Mouse (Mus musculus): ENCODE data around the gene Rasgrp2. TPM values are rescaled to one million over a fixed set of nuclear protein-coding genes. Genes with fewer than 3 reads are reported as not detected.

Gene Rasgrp2
- polyA plus RNA-seq, 1 experiment from 2014 or later = 45.0 TPM

DNA sequence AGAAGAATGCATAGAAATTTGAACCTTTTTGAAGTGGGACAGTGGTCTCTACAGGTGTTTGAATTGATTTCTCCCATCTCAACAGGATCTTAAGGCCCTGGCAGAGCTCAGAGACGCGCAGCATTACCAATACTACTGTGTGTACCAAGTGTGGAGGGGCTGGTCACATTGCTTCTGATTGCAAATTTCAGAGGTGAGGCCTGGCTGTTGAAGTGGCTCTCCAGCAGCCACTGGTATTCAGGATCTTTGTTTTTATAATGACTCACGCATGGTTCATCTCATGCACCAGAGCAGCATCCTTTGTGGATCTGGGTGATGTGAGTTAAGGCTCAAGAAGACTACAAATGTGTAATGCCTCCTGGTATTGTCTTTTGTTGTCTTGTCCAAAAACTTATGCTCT, 26.7 kb upstream of the Rasgrp2 start:
- no peak overlapping the region for H3K27ac ChIP-seq (replicated peaks)
- WGBS = 92% methylated on average over 3 of the region's 3 CpGs
- no peak overlapping the region for H3K9ac ChIP-seq

DNA sequence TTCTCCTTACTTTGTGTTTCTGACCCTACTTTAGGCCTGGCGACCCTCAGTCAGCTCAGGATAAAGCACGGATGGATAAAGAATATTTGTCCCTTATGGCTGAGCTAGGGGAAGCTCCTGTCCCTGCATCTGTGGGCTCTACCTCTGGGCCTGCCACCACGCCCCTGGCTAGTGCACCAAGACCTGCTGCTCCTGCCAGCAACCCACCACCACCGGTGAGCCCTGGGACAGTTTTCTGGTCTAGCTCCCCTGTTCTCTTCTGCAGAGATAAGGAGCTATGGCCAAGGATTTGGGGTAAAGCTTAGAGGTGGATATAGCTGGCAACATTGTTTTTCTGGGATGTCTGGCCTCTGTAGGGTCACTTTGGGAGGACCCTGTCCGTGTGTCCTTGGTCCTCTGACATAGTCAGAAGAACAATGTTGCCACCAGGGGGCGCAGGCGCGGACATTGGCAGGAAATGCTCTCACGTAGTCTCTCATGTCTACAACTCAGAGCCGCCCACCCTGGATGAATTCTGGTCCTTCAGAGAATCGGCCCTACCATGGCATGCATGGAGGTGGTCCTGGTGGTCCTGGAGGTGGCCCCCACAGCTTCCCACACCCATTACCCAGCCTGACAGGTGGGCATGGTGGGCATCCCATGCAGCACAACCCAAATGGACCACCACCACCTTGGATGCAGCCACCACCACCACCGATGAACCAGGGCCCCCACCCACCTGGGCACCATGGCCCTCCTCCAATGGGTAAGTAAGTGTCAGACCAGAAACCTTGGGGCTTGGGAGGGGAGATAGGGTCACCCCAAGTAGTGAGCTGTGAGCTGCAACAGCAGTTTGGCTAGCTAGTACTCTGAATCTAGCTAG, 25.4 kb upstream of the Rasgrp2 start:
- no peak for ATAC-seq (ENCODE audit: insufficient number of reproducible peaks, low FRiP score, low TSS enrichment, low read depth)
- H3K9ac ChIP-seq = no peak overlapping the region
- H3K27me3 ChIP-seq = no peaks in the 10 kb centered on the region
- no peaks in the 10 kb centered on the region for H3K9me3 ChIP-seq (replicated peaks)
- H3K4me1 ChIP-seq = no peaks in the 10 kb centered on the region
- no peak overlapping the region for H3K4me2 ChIP-seq (replicated peaks)
- H3K4me3 ChIP-seq (replicated peaks) = no peak overlapping the region
- no peak overlapping the region for H3K27ac ChIP-seq (replicated peaks)
- 68% methylated on average over 12 of the region's 12 CpGs for WGBS
- H3K36me3 ChIP-seq = peaks cover 94% of the 10 kb centered on the region

More for the DNA sequence above, 26.7 kb upstream of the Rasgrp2 start:
- peaks cover 93% of the 10 kb centered on the region for H3K36me3 ChIP-seq
- no peaks in the 10 kb centered on the region for H3K9me3 ChIP-seq (replicated peaks)
- H3K27me3 ChIP-seq = no peaks in the 10 kb centered on the region
- H3K4me2 ChIP-seq (replicated peaks) = no peak overlapping the region
- 0 out of 2 replicates have a peak, but pooled peaks cover under 1% of the 10 kb centered on the region for H3K4me1 ChIP-seq
- no peak overlapping the region for H3K4me3 ChIP-seq (replicated peaks)
- no peak for ATAC-seq (ENCODE audit: insufficient number of reproducible peaks, low FRiP score, low TSS enrichment, low read depth)

DNA sequence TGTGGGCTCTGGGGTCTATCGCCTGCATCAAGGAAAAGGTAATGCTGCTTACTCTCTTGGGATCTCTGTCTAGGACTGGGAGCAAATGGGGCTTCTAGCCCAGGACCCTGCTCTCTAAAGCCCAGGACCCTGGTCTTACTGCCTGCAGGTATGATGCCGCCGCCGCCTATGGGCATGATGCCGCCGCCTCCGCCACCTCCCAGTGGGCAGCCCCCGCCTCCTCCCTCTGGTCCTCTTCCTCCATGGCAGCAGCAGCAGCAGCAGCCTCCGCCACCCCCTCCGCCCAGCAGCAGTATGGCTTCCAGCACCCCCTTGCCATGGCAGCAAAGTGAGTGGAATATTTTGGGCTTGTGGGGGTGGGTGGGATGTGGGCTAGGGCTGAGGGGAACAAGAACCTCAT, 24.6 kb upstream of the Rasgrp2 start:
- no peak overlapping the region for H3K27ac ChIP-seq (replicated peaks)
- no peak overlapping the region for H3K4me3 ChIP-seq (replicated peaks)
- H3K36me3 ChIP-seq = peaks cover 94% of the 10 kb centered on the region
- H3K27me3 ChIP-seq = no peaks in the 10 kb centered on the region
- H3K4me2 ChIP-seq (replicated peaks) = no peak overlapping the region
- ATAC-seq (ENCODE audit: insufficient number of reproducible peaks, low FRiP score, low TSS enrichment, low read depth) = no peak
- H3K9me3 ChIP-seq (replicated peaks) = no peaks in the 10 kb centered on the region
- no peaks in the 10 kb centered on the region for H3K4me1 ChIP-seq
- 96% methylated on average over 10 of the region's 10 CpGs for WGBS
- H3K9ac ChIP-seq = no peak overlapping the region

DNA sequence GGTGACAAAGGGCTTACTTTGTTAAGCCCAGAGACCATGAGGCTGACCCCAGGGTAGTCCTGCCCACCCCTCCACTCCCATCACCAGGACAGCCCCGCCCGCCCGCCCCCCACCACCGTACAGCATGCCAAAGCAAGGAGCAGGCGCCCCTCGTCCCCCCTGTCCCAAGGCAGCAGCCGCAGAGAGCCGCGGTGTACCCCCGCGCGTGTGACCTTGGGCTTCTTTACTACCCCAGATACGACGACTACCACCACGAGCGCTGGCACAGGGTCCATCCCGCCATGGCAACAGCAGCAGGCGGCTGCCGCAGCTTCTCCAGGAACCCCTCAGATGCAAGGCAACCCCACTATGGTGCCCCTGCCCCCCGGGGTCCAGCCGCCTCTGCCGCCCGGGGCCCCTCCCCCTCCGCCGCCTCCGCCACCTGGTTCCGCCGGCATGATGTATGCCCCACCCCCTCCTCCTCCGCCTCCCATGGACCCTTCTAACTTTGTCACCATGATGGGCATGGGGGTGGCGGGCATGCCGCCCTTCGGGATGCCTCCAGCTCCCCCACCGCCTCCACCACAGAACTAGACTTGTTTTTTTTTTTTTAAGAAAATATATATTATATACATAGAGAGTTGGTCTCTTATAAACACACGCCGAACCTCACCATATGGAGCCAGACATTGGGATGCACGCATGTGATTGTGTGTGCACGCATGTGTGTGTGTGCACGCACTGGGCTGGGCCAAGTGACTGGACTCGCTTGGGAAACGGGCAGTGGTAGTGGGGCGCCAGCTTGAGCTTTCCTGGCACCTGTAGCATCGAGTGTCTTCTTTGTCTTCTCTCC, 23.5 kb upstream of the Rasgrp2 start:
- no peak for ATAC-seq (ENCODE audit: insufficient number of reproducible peaks, low FRiP score, low TSS enrichment, low read depth)
- no peaks in the 10 kb centered on the region for H3K9me3 ChIP-seq (replicated peaks)
- no peak overlapping the region for H3K4me3 ChIP-seq (replicated peaks)
- H3K4me1 ChIP-seq = no peaks in the 10 kb centered on the region
- H3K36me3 ChIP-seq = peaks cover 86% of the 10 kb centered on the region
- no peak overlapping the region for H3K4me2 ChIP-seq (replicated peaks)
- no peak overlapping the region for H3K9ac ChIP-seq
- WGBS = 91% methylated on average over 36 of the region's 42 CpGs
- no peak overlapping the region for H3K27ac ChIP-seq (replicated peaks)
- H3K27me3 ChIP-seq = no peaks in the 10 kb centered on the region

DNA sequence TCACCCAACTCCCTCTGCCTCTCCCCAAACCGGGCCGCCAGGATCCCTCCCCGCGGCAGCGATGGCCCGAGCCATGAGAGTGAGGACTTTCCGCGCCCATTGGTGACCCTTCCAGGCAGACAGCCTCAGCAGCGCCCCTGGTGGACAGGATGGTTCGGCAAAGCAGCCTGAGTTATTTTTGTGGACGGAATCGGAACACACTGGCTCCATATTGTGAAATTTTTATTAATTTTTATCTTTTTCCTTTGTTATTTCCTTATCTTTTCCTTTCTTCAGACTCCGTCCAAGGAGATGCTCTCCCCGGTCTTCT, 22.9 kb upstream of the Rasgrp2 start:
- no peaks in the 10 kb centered on the region for H3K4me1 ChIP-seq
- H3K27me3 ChIP-seq = no peaks in the 10 kb centered on the region
- H3K9me3 ChIP-seq (replicated peaks) = no peaks in the 10 kb centered on the region
- no peak overlapping the region for H3K27ac ChIP-seq (replicated peaks)
- H3K36me3 ChIP-seq = peaks cover 81% of the 10 kb centered on the region
- WGBS = 76% methylated on average over 14 of the region's 14 CpGs
- no peak overlapping the region for H3K9ac ChIP-seq
- no peak overlapping the region for H3K4me3 ChIP-seq (replicated peaks)
- no peak for ATAC-seq (ENCODE audit: insufficient number of reproducible peaks, low FRiP score, low TSS enrichment, low read depth)
- H3K4me2 ChIP-seq (replicated peaks) = no peak overlapping the region

DNA sequence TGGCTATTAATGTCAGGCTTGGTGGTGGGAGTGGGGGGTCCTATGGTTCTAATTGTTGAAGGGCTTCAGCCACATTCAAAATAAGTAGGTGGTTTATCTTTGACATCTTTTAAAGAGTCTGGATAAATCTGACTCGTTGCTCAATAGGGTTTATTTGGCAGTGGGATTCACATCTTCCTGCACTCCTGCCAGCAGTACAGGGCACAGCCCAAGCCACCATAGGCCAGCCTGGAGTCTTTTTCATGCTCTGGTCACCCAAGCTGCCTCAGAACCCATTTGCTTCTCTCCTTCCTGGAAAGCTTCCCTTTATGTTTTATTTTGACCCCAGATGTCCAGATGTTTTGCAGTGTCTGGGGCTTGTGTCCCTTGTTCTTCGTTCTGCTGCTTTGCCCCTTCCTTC, 22.5 kb upstream of the Rasgrp2 start:
- Histone ChIP-seq H3K9me3 (replicated peaks) (no peaks in the 10 kb centered on the region), H3K27me3 (no peaks in the 10 kb centered on the region), H3K4me1 (no peaks in the 10 kb centered on the region), H3K27ac (replicated peaks) (no peak overlapping the region), H3K4me3 (replicated peaks) (no peak overlapping the region), H3K9ac (no peak overlapping the region), H3K4me2 (replicated peaks) (no peak overlapping the region), H3K36me3 (peaks cover 76% of the 10 kb centered on the region)
- no peak for ATAC-seq (ENCODE audit: insufficient number of reproducible peaks, low FRiP score, low TSS enrichment, low read depth)
- 78% methylated on average over 2 of the region's 2 CpGs for WGBS

DNA sequence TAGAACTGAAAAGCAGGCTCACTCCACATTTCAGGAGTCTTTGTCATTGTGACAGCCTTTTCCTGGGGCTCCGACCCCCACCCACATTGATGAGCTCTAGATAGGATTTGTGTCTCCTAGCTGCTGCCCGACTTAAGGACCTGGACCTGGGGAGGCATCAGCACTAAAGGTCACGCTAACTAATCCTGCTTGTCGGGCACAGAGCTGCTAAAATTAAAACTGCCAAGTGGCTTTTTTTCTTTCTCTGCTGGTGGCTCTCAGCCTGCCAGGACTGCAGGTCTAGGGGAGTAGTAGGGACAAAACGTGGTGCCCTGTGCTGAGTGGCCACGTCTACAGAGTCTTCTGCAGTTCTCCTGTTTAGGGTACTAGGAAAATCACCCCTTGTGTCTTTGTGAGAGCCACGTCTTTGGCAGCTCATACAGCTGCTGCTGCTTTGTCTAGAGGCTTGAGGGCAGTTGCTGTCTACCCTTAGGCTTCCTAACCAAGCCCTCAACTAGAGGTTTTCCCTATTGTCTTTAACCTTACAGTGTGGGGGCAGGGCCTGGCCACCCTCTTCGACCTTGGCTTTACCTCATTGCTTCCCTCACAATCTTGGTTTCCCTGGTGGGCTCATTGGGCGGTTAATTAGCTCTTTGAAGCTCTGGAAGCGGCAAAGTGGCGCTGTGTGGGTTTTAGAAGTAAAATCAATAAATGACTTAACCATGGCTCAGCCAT, 21.7 kb upstream of the Rasgrp2 start:
- no peaks in the 10 kb centered on the region for H3K9me3 ChIP-seq (replicated peaks)
- peaks cover 68% of the 10 kb centered on the region for H3K36me3 ChIP-seq
- no peak overlapping the region for H3K9ac ChIP-seq
- WGBS = 82% methylated on average over 11 of the region's 11 CpGs
- H3K4me3 ChIP-seq (replicated peaks) = no peak overlapping the region
- H3K4me2 ChIP-seq (replicated peaks) = no peak overlapping the region
- no peak overlapping the region for H3K27ac ChIP-seq (replicated peaks)
- no peaks in the 10 kb centered on the region for H3K4me1 ChIP-seq
- no peak for ATAC-seq (ENCODE audit: insufficient number of reproducible peaks, low FRiP score, low TSS enrichment, low read depth)
- no peaks in the 10 kb centered on the region for H3K27me3 ChIP-seq

DNA sequence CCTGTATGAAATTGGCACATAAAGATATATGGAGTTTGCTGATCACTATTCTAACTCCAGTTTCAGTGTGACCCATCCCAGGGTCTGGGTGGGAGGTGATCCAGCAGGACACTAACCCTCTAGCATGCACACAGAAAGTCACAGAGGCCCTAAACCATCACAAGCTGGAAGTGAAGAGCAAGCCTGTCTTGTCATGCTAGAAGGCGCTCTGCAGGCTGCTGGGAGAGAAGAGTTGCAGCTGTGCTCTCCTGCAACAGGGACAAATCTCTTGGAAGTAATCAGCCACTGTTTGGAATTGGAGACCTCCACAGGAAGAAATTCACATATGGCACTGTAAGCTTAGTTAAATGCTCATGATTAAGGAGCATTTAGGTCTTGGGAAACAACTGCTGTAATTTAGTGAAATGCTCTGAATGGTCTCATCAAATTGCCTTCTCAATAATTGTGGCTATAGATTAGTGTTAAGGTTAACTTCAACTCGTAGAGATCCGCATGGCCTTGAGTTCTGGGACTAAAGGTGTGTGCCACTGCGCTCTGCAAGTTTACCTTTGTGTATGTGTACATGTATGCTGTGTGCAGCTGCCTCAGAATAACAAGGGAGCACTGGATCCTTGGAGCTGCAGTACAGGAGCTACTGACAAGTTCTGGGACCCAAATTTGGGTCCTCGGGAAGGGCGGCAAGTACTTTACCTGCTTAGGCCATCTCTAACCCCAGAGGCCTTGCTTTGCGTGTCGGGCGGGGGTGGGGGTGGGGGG, 18.6 kb upstream of the Rasgrp2 start:
- WGBS = 90% methylated on average over 9 of the region's 9 CpGs
- no peak for ATAC-seq (ENCODE audit: insufficient number of reproducible peaks, low FRiP score, low TSS enrichment, low read depth)
- no peak overlapping the region for H3K27ac ChIP-seq (replicated peaks)

DNA sequence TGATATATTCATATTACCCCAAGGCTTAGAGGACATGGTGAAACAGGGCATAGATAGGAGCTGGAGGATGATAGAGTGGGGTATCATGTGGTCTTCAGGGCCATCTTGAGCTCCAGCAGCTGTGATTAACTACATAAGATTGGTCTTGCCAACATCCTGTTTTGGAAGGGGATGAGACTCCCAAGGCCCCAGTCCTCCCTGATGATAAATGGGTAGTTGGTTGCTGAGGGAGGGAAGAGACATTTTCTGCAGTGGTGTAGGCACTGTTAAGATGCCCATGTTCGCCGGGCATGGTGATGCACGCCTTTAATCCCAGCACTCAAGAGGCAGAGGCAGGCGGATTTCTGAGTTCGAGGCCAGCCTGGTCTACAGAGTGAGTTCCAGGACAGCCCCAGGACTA, 17.9 kb upstream of the Rasgrp2 start:
- peaks cover 31% of the 10 kb centered on the region for H3K36me3 ChIP-seq
- no peak overlapping the region for H3K4me3 ChIP-seq (replicated peaks)
- H3K4me2 ChIP-seq (replicated peaks) = no peak overlapping the region
- WGBS = 92% methylated on average over 5 of the region's 5 CpGs
- H3K4me1 ChIP-seq = peaks cover 22% of the 10 kb centered on the region
- no peak overlapping the region for H3K27ac ChIP-seq (replicated peaks)
- no peaks in the 10 kb centered on the region for H3K27me3 ChIP-seq
- ATAC-seq (ENCODE audit: insufficient number of reproducible peaks, low FRiP score, low TSS enrichment, low read depth) = no peak
- no peaks in the 10 kb centered on the region for H3K9me3 ChIP-seq (replicated peaks)
- no peak overlapping the region for H3K9ac ChIP-seq

More for the DNA sequence above, 18.6 kb upstream of the Rasgrp2 start:
- Histone ChIP-seq H3K4me2 (replicated peaks) (no peak overlapping the region), H3K36me3 (peaks cover 38% of the 10 kb centered on the region), H3K9ac (no peak overlapping the region), H3K4me1 (peaks cover 22% of the 10 kb centered on the region), H3K4me3 (replicated peaks) (no peak overlapping the region), H3K27me3 (no peaks in the 10 kb centered on the region), H3K9me3 (replicated peaks) (no peaks in the 10 kb centered on the region)

DNA sequence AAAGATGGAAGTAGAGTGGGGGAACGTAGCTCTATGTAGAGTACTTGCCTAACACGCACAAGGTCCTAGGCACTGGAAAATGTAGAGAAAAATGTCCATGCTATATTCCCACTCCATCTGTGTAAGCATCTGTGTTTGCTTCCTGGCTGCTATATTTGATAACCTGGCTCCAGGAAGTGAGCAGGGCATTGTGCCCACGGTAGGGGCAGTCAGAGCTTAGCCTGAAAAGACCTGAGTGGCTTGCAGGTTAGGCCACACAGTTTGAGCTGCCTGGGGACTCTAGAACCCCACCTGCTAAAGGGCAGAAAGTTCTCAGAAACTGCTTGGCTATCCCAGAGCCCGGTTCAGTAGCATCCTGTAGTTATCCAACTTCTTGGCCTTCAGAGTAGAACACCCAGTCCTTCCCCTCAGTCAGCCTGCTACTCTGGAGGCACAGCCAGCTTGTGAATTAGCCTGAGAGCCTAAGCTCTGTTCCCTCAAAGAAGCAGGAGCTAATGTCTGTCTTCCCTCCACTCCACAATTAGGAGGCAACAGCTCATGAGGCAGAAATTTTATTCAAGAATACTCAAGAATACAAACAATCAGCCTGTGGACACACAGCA, 16.7 kb upstream of the Rasgrp2 start:
- 77% methylated on average over 4 of the region's 4 CpGs for WGBS
- Histone ChIP-seq H3K4me3 (replicated peaks) (no peak overlapping the region), H3K4me1 (peaks cover 22% of the 10 kb centered on the region), H3K9ac (no peak overlapping the region), H3K27me3 (no peaks in the 10 kb centered on the region), H3K36me3 (peaks cover 20% of the 10 kb centered on the region), H3K9me3 (replicated peaks) (no peaks in the 10 kb centered on the region), H3K4me2 (replicated peaks) (no peak overlapping the region), H3K27ac (replicated peaks) (no peak overlapping the region)
- no peak for ATAC-seq (ENCODE audit: insufficient number of reproducible peaks, low FRiP score, low TSS enrichment, low read depth)

Measured in embryonic facial prominence, embryonic 15.5 days (tissue).